Mouse (Mus musculus) CD4-positive, CD25-positive, alpha-beta regulatory T cell, adult 2 months (primary cell): ENCODE measurements around the gene Sel1l2.
"Not testable (repeated sequence)": the region's sequence is repeated elsewhere in the genome, so short reads cannot be mapped to it uniquely, and the experiment has no call there.

ENCODE experiments used
- DNase-seq: peaks from one replicate; pipeline ENCODE4 v3.0.0-alpha.2; 2012; ENCODE audit warnings: low read depth, low spot score

Sel1l2 gene

GRCm38 (mm10) chr2:140214519-140215027, 174.9 kb downstream of the Sel1l2 start:
- no peak for DNase-seq

DNA sequence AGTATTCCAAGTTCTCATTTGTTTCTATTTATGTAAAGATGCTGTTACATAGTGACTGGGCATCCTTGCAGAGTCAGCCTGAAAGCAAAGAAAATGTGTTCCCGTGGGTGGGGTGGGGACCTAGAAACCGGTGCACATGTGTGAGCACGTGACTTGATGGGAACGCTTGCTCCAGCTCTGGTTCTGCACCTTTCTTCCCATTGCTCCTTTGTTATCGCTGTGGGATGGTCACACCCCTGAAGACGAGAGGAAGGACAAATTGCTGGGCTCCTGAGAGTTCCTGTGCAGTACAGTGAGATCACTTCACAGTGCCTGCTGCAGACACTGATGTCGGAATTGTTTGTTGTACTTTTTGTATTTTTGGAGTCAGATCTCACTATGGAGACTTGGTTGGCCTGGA, 185.8 kb downstream of the Sel1l2 start:
- DNase-seq = no peak

DNA sequence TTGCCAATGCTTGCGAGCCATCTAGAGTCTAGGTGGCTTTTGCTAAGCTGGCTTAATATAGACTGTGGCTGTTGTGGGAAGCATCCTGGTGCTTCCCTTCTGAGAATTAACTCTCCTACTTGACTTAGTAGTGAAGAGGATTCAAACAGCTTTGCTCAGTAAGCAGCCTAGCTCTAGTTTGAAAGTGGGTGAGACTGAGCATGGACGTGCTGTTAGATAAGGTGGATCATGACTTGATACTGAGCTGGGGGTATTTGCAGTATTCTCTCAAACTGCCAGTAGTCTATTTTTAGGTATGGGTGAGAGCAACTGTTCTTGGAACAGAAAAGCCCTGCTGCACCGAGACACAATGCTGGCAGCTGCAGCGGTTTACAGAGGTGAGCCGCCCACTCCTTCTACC, 186.9 kb downstream of the Sel1l2 start:
- no peak for DNase-seq

DNA sequence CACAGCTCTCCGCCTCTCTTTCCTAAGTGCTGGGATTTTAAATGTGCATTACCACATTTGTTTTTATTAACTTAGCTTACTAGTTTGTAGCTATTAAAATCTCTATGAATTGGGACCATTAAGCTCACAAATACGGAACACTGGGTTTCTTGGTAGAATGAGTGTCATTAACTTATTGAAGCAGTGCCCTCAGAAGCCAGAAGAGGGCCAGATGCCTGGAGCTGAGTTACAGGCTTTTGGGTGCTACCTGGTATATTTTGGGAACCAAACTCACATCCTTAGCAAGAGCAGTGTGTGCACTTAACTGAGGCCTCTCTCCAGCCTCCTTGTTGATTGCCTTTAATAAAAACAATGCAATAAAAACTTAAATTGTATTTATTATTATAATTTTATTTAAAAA, 188.8 kb downstream of the Sel1l2 start:
- DNase-seq = no peak

GRCm38 (mm10) chr2:140185685-140186210, 203.8 kb downstream of the Sel1l2 start:
- DNase-seq = not testable (repeated sequence)
